Mouse (Mus musculus): ENCODE measurements at regions not wholly inside any gene's neighbourhood (a gene's known extent, or its start where the extent isn't known, plus 50 kb on each side); places are given as distances from the start of the nearest gene placed in this dataset.

DNA sequence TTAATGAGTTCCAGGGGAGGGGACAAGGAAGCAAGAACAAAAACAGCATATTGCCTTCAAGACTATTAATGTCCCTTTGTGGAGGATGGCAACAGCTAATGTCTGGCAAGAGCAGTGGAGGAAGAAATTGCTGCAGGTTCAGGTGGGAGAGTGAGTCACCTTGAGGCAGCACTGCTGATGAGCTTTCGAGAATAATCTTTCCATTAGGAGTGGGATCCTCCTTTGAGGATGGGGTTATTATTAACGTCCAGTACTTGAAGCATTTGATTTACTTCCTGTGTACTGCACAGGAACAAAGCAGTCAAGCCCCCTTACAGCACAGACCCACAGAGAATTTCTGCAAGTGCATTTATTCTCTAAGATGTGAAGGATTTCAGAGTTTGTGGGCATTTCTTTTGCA lies 671.2 kb upstream of the Stxbp6 start:
- DNase-seq: no peak

DNA sequence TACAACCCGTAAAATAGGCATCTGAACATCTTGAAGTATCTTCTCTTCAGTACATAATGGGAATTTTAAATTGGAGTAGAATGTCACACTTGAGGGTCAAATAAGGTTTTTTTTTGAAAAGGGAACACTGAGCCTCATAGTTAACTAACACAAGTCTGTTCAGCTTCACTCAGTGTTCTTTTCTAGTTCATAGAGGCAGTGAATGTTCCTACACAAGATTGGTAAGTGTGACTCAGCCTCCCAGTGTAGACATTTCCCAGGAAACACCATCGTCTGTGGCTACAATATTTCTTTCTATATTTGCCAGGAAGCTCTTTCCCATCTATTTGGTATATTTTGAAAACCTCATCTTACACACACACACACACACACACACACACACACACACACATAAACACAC lies 670.1 kb upstream of the Stxbp6 start:
- no peak for DNase-seq

DNA sequence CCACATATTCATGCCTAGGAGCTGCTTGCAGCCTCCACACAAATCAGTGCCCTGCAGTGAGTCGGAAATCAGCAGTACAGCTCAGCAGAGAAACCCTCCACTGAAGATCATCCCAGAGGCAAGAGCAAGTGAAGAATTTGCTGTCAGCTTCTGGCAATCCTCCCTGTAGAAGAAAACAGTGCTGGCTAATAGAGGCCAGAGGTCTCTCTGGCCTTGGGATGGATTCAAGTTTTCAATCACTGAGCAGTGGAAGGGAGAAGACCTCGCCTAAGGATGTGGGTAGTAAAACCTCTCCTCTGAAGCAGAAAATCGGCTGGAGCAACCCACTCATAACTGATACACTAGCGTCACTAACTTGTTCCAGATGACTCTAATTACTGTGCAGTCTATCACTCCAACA lies 659.2 kb upstream of the Stxbp6 start:
- DNase-seq: no peak

DNA sequence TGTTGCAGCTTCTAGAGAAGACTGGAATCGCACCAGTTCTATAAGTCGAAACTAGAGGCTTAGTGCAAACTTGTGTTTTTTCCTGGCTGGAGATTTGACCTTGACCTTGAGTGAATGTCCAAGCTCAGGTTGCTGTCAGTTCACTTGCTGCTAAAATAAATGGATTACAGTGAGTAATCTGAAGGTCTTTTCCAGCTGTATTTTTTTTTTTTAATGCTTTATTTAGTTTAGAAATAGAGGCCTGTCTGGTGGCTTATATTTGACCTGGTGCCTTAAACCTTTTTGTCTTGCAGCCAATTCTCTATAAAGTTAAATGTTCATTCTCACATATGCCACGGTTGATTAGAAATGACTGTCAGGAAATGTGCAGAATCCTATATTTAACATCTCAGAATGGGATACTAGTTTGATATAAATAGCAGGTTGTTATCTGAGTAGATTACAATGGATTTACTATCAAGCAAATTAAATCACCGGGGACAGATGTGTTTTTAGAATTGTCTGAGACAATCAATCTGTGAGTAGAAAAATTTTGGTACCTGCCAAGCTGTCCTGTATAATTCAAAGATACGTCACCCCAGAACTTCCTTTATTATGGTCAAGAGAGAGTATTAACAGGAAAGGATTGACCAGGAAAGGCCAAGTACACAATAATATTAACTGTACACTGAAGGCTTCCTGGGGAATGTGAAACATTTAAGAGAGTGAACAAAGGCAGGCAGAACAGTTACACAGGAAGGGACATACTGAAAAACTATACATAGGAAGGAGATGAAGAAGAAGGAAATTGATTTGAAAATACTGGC lies 650.3 kb upstream of the Stxbp6 start:
- no peak for DNase-seq

DNA sequence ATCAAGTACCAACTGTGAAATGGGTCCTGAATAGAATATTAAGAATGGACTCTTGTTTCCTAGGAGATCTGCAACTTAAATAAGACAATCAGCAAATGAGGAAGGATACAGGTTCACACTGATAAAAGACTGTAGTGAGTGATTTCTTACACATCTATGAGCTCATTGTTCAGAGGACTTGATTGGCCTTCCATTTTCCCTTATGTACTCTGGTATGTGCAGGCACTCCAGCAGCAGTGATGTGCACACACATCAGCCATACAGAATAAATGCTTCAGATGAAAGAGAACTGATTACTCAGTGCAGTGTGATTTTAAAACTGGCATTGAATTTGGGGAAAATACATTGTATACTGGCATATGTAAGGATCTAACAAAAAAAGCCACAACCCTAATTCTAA lies 636.8 kb upstream of the Stxbp6 start:
- no peak for DNase-seq

DNA sequence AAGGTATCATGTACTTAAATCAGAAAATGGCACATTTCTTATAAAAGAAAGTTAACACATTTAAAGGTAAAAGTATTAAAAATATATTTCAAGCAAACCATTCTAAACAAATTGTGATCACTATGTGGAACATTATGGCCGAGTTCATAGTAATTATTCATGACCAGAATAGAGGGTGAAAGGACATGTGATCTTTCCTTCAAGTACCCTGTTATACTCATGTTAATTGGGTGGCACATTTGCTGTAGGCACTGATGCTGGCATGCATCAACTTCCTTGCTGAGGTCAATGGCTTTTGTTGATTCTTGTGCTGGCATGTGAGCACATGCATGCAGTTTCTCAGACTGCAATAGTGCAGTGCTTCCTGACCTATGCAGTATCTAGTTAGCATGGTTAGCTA lies 636.3 kb upstream of the Stxbp6 start:
- DNase-seq: no peak

DNA sequence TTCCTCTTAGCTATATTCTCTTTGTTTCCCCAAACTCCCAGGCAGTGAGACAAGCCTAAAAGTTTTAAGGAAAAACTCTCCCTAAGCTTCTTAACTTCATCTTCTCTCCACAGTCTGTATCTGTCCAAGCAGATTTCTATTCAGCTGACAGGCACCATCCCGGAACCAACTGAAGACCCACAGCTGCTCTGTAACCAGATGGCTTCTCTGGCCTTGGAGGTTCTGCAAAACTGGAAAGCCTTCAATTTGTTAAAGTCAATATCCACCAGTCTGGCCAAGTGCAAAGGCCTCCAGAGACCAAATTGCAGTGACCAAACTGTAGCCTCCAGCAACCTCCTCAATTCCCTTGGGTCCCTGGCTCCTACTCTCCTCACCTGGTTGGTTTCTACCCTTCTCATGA lies 614.8 kb upstream of the Stxbp6 start:
- DNase-seq: no peak

DNA sequence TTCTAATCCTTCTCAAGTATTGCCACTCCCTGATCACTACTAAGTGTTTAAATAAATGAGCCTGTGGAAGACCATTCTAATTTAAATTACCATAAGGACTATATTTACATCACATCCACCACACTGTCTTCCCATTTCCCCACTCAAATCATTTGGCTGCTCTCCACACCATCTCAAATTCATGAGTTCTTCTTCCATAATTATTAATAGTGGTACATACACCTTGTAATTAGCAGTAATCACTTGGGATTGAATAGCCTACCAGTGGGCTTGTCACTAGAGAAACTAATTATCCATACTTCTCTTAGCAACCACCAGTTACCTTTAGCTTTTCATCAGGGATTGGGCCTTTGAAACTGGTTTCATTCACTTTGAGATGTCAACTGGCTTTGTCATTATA lies 612.3 kb upstream of the Stxbp6 start:
- DNase-seq: no peak

DNA sequence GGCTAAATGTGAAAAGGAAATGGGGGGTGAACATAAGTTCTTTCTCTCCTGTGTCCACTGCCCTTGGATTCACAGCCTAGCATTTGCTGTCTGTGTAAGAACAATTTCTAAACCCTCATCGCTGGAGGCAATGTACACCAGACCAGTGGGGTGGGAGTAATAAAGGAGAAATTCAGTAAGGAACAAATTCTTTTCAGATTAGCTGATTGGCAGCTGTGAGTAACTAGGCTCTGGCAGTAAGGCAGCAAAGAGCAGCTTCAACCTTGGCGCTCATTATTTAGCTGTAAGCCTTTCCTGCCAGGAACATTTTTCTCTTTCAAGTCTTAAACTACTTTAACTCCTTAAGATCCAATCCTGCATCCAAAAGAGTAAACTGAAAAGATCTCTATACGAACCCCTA lies 597.9 kb upstream of the Stxbp6 start:
- DNase-seq: no peak

DNA sequence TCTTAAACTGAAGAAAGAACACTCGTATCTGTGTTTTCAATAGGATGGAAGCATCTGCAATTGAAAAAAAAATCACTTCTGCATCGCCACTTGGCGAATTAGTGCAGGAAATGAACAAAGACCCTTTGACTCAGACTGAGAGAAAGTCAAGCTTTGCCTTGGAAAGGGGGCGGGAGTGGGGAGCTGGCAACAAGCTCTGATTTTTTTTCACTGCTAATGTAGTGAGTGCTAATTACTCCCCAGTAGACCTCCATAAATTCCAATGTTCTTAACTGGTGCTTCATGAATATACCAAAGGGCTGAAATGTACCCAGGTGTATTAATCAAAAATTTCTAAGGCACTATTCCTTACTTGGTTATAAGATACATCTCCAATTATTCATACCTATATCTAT lies 597.0 kb upstream of the Stxbp6 start:
- DNase-seq: peak; percentile 5

DNA sequence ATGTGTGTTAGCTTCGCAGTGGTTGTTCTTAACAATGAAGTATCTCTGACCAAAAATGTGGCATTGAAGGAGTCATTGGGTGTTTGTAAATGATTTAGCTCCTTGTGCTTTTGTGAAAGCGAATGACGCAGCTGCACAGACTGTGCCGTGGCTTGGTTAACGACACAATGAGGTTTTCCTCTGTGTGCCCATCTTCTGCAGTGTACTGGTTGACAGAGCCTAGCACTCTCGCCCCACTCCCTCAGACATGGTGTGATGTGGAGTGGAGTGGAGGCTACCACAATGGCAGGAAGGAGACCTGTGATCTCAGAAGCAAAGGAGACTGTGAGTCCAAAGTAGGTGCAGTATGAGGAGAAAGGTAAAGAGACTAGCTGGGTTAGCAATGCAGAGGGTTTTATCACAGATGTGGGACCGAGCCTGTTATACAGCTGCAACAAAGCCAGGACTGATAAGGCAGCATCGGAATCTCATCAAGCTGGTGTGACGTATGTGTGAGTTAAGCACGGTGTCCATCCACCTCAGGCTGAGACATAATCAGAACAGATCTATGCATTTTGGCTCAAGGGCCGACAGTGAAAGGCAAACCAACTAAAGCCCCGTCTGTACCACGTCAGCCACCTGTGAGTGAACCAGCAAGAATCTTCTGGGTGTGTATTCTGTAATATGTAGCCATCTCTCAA lies 596.5 kb upstream of the Stxbp6 start:
- peak; percentile 3 for DNase-seq

DNA sequence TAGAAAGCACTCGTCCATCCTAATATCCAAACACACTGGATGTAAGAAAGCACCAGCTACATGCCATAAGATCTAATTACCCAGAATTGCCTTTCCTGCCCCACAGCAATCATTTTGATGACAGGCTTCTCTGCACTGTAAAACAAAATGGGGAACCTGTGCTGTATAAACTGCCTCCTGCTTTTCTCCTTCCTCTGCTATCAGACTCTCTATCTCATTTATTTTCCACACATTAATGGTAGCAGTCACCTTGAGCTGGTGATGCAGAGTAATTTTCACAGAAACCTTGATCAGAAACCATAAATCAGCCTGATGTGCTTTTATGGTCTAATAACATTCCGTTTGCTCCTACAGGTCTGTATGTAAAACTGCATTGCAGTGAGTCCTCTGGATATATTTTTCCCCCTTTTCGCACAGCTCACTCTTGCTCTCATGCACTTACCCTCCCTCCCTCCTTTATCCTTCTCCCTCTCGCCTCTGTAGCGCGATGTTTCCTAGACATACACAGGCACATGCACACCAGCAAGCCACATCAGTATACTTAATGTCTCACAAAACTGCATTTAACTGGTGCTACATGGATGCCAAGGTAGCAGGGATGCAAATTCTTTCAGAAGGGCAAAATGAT lies 595.9 kb upstream of the Stxbp6 start:
- peak; percentile 2 for DNase-seq

DNA sequence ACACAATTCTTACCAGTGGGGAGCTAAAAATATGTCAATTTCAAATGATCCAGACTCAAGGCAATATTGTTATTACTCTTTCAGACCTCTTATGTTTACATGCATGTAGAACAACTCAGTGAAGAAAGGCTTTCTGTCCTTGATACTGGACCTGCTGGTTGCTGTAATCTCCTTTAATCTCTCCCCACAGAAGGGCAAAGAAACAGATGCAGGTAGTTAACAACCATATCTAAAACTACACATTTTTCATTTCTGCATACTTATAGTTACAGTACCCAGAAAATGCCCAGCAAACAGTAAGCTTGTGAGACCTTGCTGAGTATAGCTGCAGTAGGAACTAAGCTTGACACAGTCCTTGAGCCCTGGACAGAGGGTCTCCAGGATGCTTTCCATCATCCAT lies 585.1 kb upstream of the Stxbp6 start:
- DNase-seq: no peak

DNA sequence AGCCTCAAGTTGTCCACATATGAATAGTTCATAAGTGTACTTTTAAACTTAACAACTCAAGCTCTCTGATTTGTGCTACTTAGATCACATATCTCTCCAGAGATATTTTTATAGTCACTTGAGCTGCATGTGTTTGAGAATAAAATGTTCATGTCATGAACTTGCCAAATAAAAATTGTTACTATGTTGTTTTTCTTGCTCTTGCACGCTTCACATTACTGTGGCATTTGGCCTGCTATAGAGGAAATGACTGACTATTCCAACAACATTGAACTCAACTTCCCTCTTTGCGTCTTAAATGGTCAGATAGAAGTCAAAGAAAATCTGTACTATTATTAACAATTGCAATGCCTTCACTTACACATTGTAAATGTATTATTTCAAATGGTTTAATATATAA lies 582.1 kb upstream of the Stxbp6 start:
- no peak for DNase-seq

DNA sequence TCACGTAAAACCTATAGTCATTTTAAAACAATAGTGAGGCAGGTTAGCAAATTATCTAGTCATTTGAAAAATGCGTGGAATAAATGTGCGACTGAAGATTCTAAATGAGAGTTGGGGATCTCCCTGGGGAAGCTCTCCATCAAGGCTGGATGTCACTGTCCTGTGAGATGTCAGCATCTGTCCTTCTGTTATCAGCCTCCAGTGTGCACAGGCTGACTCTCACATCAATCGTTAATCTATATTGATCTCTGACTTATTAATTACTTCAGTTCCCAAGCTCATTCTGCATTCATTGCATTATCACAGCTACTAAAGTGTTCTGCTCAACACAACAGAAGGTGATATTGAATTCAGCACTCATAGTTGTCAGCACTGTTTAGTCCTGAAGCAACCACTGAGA lies 574.1 kb upstream of the Stxbp6 start:
- no peak for DNase-seq

DNA sequence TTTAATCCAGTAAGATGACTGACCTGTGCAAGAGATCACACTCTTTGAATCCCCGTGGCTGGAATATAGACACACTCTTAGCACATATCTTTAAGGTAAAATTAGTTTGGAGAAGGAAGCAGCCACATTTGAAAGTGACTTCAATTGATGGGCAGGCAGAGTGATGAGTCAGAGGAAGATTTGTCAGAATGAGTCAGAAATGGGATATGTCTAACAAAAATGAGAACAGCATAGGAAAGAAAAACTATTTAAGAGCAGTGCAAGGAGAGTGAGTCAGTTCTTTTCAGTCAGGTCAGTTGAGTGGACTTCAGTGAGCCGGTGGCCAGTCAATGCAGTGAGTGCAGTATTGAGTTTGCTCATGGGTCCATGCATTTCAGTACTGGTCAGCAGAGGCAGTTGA lies 569.7 kb upstream of the Stxbp6 start:
- no peak for DNase-seq

DNA sequence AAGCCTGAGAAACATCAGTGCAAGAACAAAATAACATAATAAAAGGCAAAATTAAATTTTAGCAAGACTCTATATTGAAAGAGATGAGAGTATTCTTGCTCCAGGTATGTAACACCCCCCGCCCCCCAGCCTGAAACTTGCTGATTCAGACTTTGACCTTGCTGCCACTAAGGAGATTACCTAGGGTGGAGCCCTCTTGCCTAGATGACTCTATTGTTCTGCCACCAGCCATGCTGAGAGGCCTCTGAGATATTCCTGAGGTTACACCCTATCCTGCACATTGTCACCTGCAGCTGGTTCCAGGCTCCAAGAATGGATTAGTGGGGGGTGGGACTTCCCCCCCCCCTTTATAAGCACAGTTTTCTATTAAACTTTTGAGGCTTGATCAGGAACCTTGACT lies 548.3 kb upstream of the Stxbp6 start:
- no peak for DNase-seq

DNA sequence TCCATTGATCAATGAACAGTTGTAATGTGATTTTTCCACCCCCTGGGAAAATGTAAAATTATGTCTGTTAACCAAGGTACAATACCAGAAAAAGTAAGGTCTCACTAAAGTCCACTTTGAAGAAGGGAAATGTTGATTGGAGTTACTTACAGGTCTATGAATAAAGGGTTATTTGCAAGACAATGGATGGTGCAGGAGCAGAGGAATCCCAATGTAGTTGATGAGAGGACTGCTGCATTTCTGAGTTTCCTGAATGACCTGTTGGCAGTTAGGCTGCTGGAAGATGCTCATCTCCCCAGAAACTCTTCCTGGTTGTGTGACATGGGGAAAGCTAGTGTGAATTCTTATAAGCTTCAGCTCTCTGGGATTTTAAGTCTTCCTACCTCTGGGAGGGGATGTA lies 545.5 kb upstream of the Stxbp6 start:
- DNase-seq: no peak

DNA sequence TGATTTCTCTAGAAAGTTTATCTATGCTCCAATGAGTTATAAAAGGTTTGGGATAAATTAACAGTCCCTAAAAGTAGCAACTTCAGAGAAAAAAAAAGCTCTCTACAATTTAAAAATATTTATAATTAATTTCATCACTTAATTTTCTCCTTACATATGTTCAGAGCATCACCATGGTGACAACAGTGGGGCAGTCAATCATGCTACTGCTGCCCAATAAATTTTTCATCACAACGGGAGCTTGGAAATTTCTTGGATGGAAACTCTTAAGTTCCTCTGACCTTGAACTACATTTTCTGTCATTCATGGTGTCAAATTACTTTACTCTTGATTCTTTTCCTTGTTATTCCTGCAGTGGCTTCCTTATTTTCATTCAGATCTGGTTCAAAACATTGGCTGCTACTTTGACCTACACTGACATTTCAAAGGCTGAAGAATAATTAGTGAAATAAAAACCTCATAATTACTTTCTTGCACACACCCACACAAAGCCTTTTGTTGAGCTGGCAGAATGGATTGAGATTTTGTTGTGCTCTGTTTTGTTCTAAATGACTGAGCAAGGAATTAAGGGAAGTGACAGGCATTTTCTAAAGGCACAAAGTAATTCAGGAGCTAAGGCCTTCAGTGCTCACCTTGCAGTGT lies 540.1 kb upstream of the Stxbp6 start:
- DNase-seq: no peak

DNA sequence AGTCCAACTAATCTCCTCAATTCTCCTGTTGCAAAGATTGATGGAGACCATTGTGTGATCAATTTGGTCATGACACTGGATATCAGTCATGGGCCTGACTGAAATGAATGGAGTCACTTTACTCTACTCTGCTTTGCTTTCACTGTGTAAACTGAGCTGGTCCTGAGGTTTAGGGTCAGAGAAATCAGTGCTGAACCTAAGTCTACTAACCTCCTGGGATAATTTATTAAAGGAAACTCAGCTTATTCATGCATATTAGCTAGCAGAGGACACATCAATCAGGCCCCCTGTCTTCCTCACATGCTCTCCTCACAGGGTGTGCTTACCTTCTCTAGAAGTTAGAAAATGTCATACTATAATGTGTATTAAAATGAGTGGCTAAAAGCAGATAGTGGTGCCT lies 539.6 kb upstream of the Stxbp6 start:
- DNase-seq: no peak

DNA sequence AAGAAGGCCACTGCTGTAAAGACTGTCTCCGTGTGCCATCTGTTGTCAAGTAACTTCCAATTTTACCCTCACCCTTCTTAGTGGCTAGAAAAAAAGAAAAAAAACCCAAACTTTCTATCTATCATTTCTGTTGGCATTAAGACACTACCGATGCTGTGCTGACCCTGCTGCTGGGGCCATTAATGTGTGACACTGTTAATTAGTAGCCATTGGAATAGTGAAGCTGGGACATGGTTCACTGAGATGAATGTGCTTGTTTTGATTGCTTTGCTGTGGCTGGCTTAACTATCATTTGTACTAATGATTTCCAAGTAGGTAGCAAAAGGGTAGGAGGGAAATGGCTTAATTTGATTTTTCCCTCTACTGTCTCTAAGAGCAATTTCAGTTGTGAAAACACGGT lies 524.9 kb upstream of the Stxbp6 start:
- no peak for DNase-seq

DNA sequence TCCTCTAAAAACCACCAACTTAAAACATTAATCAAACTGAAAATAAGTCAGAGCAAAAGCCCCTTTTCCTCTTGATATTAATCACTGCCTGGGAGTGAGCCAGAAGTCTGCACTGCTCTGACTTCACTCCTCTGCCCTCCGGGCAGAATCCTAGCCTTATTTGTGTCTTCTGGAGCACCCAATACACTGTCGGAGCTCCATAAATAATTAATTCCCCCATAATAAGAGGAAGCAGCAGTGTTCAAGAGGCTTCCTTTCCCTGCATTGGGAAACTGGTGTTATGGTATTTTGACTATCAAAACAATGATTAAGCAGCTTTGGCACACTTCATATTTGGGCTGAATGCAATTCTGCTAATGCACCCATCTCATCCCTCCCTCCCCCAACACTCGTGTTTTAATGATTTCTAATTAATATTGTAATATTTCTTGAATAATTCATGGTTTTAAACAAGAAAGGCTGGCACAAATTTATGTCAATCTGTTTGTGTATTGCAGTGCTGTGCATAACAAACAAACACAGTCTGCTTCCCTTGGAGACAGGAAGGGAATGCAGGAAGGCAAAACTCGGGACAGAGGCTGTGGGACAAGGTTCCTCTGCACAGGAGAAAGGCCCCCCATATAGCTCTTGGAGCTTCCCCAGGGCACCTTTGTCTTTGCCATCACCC lies 523.5 kb upstream of the Stxbp6 start:
- DNase-seq: no peak

DNA sequence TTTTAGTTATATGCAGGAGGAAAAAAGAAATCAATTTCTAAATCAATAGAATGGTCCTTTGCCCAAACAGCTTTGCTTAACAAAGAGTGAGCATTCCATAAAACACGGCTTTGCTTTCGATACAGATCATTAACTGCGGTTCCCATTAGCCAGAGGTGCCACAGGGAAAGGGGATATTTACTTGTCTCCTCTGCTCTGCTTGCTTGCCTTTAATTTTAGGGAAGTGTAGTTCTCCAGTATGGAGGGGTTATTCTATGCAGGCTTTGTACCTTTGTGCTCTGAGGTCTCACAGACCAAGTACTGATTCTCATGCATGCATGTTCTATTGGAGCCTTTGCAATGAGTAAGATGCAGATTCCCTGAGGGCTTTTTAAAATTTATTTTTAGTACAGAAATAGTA lies 520.2 kb upstream of the Stxbp6 start:
- no peak for DNase-seq

All from right cerebral cortex, postnatal 4 days (tissue).